Mouse (Mus musculus): ENCODE measurements around the gene Izumo1.

DNA sequence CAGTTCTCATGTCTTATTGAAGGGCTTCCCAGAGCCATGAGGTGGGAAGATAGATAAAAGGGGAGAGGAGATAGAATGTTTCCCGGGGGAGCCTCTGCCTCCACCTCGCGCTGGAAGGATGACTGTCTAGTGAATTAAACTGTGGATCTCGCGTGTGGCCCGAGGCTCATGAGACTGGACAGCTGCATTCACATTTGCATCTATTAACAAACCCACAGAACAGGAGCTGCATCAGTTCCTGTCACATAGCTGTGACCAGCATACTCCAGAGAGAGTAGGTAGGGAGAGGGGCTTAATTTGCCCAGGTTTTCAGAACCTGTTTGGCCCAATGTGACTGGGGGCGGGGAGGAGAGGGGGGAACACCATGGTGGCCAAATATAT, 24.0 kb downstream of the Izumo1 start:
- TF ChIP-seq POLR2A (IDR thresholded peaks at IDR 0.05; ENCODE audit: insufficient read depth, low read depth, low read length) (no peak), CTCF (IDR thresholded peaks at IDR 0.05; ENCODE audit: insufficient read depth, low read depth, low read length) (no peak)

Measured in olfactory bulb, adult 2 months (tissue).